Mouse (Mus musculus) embryonic fibroblast, embryonic 13.5 days (primary cell): ENCODE data around the gene Guf1.

Experiments
- CTCF ChIP-seq: IDR thresholded peaks from 2 replicates; pipeline ENCODE4 v1.5.1; 2011; ENCODE audit warnings: mild to moderate bottlenecking, control low read depth, low read length, moderate library complexity, borderline replicate concordance; ENCODE audit not compliant: insufficient read depth
- POLR2A ChIP-seq: IDR thresholded peaks from 2 replicates; pipeline ENCODE4 v1.6.1; 2011; ENCODE audit warnings: low read depth, mild to moderate bottlenecking, control low read depth, low read length, moderate library complexity

GRCm38 (mm10) chr5:69507045-69507444 is 49.7 kb upstream of the Guf1 start:
- no peak for TF ChIP-seq CTCF
- TF ChIP-seq POLR2A = no peak
